Mouse (Mus musculus) small intestine, adult 2 months (tissue): ENCODE results near the gene Lypd4. TPM values are rescaled to one million over a fixed set of nuclear protein-coding genes. Genes with fewer than 3 reads are reported as not detected.

Experiments used
- H3K27ac ChIP-seq: fragments of 200-500 bp; 2 replicates; pipeline ENCODE4 v1.5.1; 2012; ENCODE audit warnings: low read depth, low read length, control low read depth, inconsistent platforms; ENCODE audit not compliant: insufficient read depth
- H3K27me3 ChIP-seq: fragments of 200-500 bp; 2 replicates; pipeline ENCODE4 v1.6.1; 2012; ENCODE audit warnings: mild to moderate bottlenecking, moderate library complexity, low read length, inconsistent platforms; ENCODE audit not compliant: control insufficient read depth, insufficient read depth
- H3K36me3 ChIP-seq: fragments of 200-500 bp; 2 replicates; pipeline ENCODE4 v1.6.1; 2012; ENCODE audit warnings: mild to moderate bottlenecking, low read length, control low read depth, inconsistent platforms; ENCODE audit not compliant: control insufficient read depth, insufficient read depth
- H3K4me1 ChIP-seq: fragments of 200-500 bp; 2 replicates; pipeline ENCODE4 v1.6.1; 2012; ENCODE audit warnings: low read length, inconsistent platforms, mixed read lengths; ENCODE audit not compliant: control insufficient read depth, insufficient read depth, insufficient read length
- H3K4me3 ChIP-seq: fragments of 200-500 bp; 2 replicates; pipeline ENCODE4 v1.5.1; 2012; ENCODE audit warnings: low read depth, mild to moderate bottlenecking, control low read depth, inconsistent platforms, low read length, moderate library complexity
- CTCF ChIP-seq: fragments of 200-500 bp; IDR thresholded peaks from 2 replicates; pipeline ENCODE4 v1.5.1; 2012; ENCODE audit warnings: low read depth, mild to moderate bottlenecking, control low read depth, inconsistent platforms, low read length, moderate library complexity, mixed read lengths; ENCODE audit not compliant: insufficient replicate concordance, insufficient read length; ENCODE audit errors: extremely low read depth
- POLR2A ChIP-seq: fragments of 200-500 bp; IDR thresholded peaks from 2 replicates; pipeline ENCODE4 v1.6.1; 2012; ENCODE audit warnings: low read depth, mild to moderate bottlenecking, control low read depth, inconsistent platforms, low read length, moderate library complexity
- WGBS: fragments of 180-500 bp; shearing (Covaris S2); methylation state at CpG from one replicate; pipeline ENCODE4 v1.1.7; 2018; 5-methylcytosine and 5-hydroxymethylcytosine counted together
- polyA plus RNA-seq: library from polyadenylated mRNA; depleted of rRNA; stranded (reverse); fragments of >200 nt; gene quantifications from 2 replicates; pipeline ENCODE4 v1.2.3, GENCODE M21; 2012

Gene Lypd4
- polyA plus RNA-seq, 1 experiment: not detected

DNA sequence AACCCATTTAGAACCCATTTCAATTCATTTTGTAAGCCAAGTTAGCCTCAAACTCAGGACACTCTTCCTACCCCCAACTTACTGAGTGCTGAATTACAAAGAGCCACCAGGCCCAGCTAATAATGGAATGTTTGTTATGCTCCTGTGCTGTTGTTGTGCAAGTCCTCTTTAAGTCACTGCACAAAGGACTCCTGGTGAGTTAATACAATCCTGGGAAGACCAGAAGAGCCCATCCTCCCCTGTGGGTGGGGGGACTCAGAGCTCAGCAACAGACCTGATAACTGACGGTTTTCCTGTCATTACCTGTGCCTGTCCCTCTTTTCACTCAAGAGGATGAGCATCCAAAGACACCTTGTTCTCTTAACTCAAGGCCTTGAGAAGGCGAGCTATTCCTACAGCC, 9.9 kb upstream of the Lypd4 start:
- Histone ChIP-seq H3K4me1 (no peaks in the 10 kb centered on the region), H3K36me3 (no peaks in the 10 kb centered on the region), H3K27me3 (no peaks in the 10 kb centered on the region), H3K4me3 (no peak overlapping the region), H3K27ac (no peak overlapping the region)
- WGBS: 62% methylated on average over 2 of the region's 2 CpGs
- no peak for TF ChIP-seq POLR2A
- TF ChIP-seq CTCF: no peak

DNA sequence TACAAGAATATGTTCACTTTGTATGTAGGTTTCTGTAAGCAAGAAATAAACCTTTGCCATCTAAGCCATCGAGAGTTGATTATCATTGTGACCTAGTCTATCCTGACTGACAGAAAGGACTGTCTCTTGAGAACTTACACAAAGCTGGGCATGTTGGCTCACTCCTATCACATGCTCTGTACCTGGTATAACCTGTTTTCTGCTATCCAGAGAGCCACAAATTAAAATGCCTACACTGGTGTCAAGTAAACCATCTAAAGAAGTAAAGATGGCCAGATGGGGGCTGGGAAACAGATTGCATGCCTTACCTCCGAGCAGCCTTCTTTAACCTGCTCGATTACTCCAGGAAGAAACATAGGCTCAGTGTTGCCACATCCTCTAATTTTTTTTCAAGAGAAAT, 7.8 kb upstream of the Lypd4 start:
- no peak overlapping the region for H3K27ac ChIP-seq
- H3K4me3 ChIP-seq: no peak overlapping the region
- H3K27me3 ChIP-seq: no peaks in the 10 kb centered on the region
- no peaks in the 10 kb centered on the region for H3K36me3 ChIP-seq
- no peak for TF ChIP-seq POLR2A
- no peak for TF ChIP-seq CTCF
- no peaks in the 10 kb centered on the region for H3K4me1 ChIP-seq
- WGBS: 42% methylated on average over 3 of the region's 3 CpGs

DNA sequence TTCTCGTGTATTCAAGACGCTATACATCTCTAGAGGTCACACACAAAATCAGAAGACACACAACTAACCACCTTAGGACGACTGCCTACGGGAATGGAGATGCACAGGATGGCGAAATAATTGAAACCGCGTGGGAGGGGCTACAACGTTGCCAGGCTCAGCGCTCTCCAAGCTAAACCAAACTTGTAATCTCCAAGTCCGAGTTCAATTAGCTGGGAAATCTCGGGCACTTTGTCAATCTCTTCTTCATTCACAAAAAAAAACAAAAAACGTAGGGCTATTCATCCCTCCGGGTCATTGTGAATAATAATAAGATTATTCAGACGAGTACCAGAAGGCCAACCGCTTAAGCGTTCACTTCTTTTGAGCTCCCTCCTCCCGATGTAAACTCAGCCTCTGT, 661 bp downstream of the Lypd4 start:
- TF ChIP-seq CTCF (no peak), POLR2A (no peak)
- H3K4me1 ChIP-seq: no peaks in the 10 kb centered on the region
- H3K27ac ChIP-seq: no peak overlapping the region
- no peaks in the 10 kb centered on the region for H3K36me3 ChIP-seq
- no peak overlapping the region for H3K4me3 ChIP-seq
- H3K27me3 ChIP-seq: peaks cover 4% of the 10 kb centered on the region
- WGBS: 66% methylated on average over 17 of the region's 17 CpGs

DNA sequence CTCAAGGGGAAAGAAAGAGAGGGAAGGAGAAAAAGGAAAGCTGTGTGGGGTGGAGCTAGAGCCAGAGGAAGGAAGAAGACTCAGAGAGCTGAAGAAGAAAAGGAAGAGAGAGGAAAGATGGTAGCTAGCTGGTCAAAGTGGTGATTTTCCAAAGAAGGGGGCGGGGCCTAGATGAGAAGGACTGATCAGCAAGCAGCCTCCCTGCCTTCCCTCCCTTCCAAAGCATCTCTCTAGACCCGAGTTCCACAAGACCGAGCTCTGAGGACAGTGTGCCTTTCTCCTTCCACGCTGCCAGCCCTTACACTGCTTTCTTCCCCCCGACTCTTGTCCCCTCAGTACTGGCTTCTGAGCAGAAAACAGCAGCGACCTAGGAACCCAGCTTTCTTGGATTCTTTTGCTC, 5.6 kb downstream of the Lypd4 start:
- TF ChIP-seq POLR2A (no peak), CTCF (no peak)
- Histone ChIP-seq H3K36me3 (no peaks in the 10 kb centered on the region), H3K4me3 (no peak overlapping the region), H3K27ac (no peak overlapping the region), H3K4me1 (no peaks in the 10 kb centered on the region), H3K27me3 (no peaks in the 10 kb centered on the region)
- 32% methylated on average over 6 of the region's 6 CpGs for WGBS

DNA sequence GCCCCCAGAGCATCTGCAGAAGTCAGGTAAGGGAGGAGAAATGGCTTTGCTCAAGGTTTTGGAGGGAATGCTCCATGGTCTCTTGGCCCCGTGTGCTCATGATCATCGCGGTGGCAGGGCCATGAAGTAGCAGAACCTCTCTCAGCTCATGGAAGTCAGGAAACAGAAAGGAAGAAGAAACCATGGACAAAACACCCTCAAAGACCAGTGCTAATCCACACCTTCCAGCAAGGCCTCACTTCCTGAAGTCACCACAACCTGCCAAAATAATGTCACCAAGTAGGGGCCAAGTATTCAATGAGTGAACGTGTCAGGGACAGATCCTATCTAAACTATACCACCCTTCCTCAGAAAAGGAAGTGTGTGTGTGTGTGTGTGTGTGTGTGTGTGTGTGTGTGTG, 6.9 kb downstream of the Lypd4 start:
- 67% methylated on average over 4 of the region's 4 CpGs for WGBS
- Histone ChIP-seq H3K4me3 (no peak overlapping the region), H3K36me3 (no peaks in the 10 kb centered on the region), H3K4me1 (no peaks in the 10 kb centered on the region), H3K27me3 (no peaks in the 10 kb centered on the region), H3K27ac (no peak overlapping the region)
- TF ChIP-seq POLR2A (no peak), CTCF (no peak)

- TF ChIP-seq CTCF (no peak), POLR2A (no peak)
- no peak within 1 kb of the TSS for H3K4me3 ChIP-seq
- no peaks in the 10 kb centered on the region for H3K4me1 ChIP-seq
- no peaks in the 10 kb centered on the region for H3K36me3 ChIP-seq
- H3K27ac ChIP-seq: no peak within 1 kb of the TSS
- no peaks in the 10 kb centered on the region for H3K27me3 ChIP-seq
- WGBS: 80% methylated on average over 7 of the region's 7 CpGs
Measured at GRCm38 (mm10) chr7:24861913-24862312, 7.8 kb downstream of the Lypd4 start, which contains the start of gene Gm9844. Gene Gm9844, plus strand, starts transcription at chr7:24862213.

DNA sequence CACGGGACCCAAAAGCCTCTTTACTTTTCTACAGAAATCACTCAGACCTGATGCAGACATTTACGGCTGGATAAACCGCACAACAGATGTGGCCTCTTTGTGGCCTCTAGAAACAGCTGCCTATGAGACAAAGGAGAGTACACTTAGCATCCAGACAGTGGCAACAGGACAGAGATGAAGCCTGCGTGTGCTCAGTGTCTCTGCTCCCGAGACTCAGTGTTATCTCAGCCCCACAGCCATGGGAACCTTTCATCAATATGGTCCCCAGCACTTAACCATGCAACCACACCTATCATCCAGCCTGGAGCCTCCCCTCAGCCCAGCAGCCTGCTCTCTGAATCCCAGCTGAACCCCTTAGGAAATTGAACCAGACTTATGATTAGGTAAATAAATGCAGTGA, 10.5 kb downstream of the Lypd4 start:
- no peaks in the 10 kb centered on the region for H3K36me3 ChIP-seq
- no peaks in the 10 kb centered on the region for H3K27me3 ChIP-seq
- no peak overlapping the region for H3K4me3 ChIP-seq
- H3K27ac ChIP-seq: no peak overlapping the region
- WGBS: 68% methylated on average over 5 of the region's 5 CpGs
- H3K4me1 ChIP-seq: no peaks in the 10 kb centered on the region
- TF ChIP-seq POLR2A: no peak
- no peak for TF ChIP-seq CTCF
